Mouse (Mus musculus) E14TG2a.4 (cell line): ENCODE data around the gene Prom1.

Source experiments
- CTCF ChIP-seq: conservative IDR thresholded peaks from 2 replicates; pipeline ENCODE4 v1.5.1; 2014; ENCODE audit warnings: low read length
- NANOG ChIP-seq: IDR thresholded peaks from 2 replicates; pipeline ENCODE4 v1.6.1; 2014; ENCODE audit warnings: borderline replicate concordance, low read length, mixed read lengths
- POU5F1 ChIP-seq: IDR thresholded peaks from 2 replicates; pipeline ENCODE4 v1.6.1; 2014; ENCODE audit warnings: low read length, borderline replicate concordance

DNA sequence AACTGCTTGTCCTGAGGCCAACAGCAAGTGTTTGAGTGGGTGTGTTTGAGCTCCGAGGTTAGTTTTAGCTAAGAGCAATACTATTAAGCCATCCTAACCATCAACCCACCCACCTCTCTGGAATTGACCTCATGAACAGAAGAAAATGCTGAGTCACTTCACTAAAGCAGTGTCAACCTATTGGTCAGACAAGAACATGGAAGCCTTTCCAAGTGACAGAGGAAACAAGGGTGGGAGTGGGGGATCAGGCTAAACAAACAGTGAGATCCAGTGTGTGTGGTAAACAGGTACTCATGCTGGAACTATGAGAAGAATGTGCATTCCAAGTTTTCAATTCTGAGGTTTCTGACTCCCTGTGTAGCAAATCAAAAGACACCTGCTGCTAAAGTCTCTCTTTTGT lies 118.9 kb downstream of the Prom1 start:
- no peak for TF ChIP-seq NANOG
- TF ChIP-seq CTCF: no peak
- no peak for TF ChIP-seq POU5F1
